Mouse (Mus musculus): ENCODE data around the gene Nckipsd. TPM values are rescaled to one million over a fixed set of nuclear protein-coding genes. Genes with fewer than 3 reads are reported as not detected.
A peak's percentile ranks its signal among the peaks of the same experiment; 100 is the strongest.

Nckipsd gene
- total RNA-seq (2021), result 1 to 10 TPM; 7.9 to 8.3 TPM

DNA sequence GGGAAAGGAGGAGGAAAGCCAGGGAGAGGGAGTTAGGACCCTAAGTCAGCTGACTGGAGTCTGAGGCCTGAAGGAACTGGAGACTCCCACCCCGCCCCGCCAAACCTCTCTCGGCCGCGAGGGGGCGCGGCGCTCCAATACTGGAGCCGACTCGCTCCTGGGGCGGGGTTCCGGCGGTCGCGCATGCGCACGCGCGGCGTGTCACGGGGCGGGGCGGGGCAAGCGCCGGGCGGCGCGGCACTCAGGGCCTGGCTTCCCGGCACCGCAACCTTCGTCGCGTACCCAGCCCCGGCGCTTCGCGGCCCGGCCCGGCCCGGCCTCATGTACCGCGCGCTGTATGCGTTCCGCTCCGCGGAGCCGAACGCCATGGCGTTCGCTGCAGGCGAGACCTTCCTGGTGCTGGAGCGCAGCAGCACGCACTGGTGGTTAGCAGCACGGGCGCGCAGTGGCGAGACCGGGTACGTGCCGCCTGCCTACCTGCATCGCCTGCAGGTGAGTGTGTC, at the start of gene Nckipsd:
Gene Nckipsd, plus strand, starts transcription at position 206 of the 503 bp plus-strand sequence.
- DNase-seq (ENCODE audit: low spot score), result peak; percentile 85
- intact Hi-C loops (cut with DNase I), result loop anchor here (2.0 to 5.0 kb wide), 3 partner anchors 19 to 129 kb away; partner anchors contain the start of genes Celsr3 and Uqcrc1

DNA sequence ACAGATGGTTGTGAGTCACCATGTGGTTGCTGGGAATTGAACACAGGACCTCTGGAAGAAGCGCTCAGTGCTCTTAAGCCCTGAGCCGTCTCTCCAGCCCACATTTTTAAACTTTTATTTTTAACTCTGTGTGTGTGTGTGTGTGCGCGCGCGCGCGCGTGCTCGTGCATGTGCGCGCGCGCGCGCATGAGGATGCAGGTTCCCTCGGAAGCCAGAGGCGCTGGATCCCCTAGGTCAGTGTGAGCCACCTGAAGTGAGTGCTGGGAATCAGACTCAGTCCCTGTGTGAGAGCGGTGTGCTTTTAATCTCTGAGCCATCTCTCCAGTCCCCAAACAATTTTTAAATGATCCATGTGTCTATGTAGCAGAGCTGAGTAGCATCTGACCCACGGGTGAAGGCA, 49.0 kb upstream of the Nckipsd start:
- DNase-seq (ENCODE audit: low spot score), result no peak
- intact Hi-C loops (cut with DNase I), result no loop called here

DNA sequence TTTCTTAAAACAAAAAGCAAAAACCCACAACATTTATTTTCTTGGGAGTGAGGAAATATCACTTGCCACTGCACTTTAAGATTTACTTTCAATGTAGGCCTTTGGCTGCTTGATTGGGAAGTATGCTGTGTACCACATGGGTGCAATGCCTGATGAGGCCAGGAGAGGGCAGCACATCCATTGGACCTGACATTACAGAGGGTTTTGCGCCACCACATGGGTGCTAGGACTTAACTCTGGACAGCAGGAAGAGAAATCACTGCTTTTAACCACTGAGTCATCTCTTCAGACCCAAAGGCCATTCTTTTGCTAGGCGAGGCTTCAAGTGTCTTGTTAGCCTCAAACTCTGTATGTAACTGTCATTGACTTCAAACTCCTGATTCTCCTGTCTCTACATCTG, 48.4 kb upstream of the Nckipsd start:
- DNase-seq (ENCODE audit: low spot score), result no peak
- intact Hi-C loops (cut with DNase I), result no loop called here

DNA sequence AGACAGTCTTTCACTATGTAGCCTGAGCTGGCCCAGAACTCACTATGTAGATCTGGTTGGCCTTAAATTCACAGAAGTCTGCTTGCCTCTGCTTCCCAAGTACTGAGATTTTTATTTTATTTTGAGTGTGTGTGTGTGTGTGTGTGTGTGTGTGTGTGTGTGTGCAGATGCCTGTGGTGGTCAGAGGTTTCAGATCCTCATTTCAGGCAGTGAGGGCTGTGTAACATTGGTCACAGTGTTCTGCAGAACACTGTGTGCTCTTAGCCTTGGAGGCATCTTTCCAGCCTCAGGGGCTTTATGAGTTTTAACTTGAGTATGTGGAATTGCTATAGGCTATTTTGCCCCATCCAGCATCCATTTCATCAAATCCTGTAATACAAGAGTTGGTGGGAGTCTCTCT, 46.6 kb upstream of the Nckipsd start:
- intact Hi-C loops (cut with DNase I), result no loop called here
- no peak for DNase-seq (ENCODE audit: low spot score)

DNA sequence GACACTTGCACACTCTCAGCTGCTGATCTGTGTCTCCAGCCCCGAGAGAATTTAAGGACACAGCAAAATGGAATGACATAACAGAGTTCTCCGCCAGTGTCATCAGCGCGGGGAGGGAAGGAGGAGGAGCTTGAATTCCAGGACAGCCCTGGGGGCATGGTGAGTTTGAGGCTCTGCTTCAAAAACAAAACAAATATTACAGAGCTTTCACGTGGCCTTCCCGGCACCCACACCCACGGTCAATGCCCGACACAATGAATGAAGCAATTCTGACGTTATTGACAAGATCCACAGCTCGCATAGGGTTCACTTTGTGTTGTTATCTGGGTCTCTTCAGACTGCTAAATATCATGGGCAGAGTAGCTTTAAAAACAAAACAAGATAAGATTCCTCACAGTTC, 43.2 kb upstream of the Nckipsd start:
- DNase-seq (ENCODE audit: low spot score), result no peak
- intact Hi-C loops (cut with DNase I), result no loop called here

DNA sequence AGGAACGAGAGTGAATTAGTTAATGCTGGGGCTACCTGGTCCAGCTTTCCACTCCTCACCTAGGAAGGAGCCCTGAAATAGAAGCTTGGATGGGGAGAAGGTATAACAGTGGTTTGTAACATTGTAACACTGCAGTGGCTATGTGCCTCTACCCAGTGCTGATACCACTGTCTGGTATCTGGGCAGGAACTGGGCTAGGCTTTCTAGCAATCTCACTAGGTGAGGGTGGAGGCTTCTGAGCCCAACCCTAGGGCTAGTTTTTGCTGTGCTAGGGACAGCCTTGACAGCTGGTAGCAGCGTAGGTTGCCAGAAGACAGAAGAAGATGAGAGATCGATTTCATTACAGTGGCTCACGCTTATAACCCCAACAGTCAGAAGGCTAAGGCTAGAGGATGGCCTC, 31.6 kb upstream of the Nckipsd start:
- intact Hi-C loops (cut with DNase I), result no loop called here
- no peak for DNase-seq (ENCODE audit: low spot score)

DNA sequence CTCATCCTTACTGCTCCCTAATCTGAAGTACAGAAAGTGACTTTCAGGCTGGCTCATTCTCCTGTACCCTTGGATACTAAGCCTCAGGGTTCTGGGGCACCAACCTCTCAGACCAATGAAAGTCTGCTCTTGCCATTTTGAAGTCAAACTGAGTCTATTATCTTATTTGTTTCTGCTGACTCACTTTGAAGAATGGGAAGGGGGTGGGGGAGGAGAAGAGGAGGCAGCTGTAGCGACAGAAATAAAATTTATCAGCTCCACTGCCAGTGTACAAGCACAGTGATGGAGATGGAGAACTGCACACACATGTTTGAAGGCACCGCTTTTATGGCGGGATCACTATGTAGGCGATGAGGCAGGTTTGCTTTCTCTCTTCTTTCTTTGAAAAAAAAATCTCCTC, 30.9 kb upstream of the Nckipsd start:
- no peak for DNase-seq (ENCODE audit: low spot score)
- intact Hi-C loops (cut with DNase I), result no loop called here

DNA sequence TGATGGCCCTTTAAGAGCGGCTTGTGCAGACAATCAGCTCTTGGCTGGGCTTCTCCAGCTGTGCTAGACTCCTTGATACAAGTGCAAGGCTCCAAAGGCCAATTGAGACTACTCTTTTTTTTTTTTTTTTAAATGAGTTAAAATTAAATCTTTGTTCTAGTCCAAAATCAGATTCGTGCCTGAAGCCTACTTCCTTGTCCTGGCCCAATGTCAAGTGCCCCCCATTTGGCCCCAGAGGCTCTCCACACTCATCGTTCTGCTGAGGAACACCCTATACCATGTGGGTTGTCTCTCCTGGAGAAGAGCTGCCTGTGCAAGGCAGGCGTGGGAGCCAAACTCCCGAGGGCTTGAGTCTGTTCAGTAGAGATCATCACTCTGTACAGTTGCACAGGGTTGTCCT, 27.2 kb upstream of the Nckipsd start:
- intact Hi-C loops (cut with DNase I), result no loop called here
- DNase-seq (ENCODE audit: low spot score), result no peak

DNA sequence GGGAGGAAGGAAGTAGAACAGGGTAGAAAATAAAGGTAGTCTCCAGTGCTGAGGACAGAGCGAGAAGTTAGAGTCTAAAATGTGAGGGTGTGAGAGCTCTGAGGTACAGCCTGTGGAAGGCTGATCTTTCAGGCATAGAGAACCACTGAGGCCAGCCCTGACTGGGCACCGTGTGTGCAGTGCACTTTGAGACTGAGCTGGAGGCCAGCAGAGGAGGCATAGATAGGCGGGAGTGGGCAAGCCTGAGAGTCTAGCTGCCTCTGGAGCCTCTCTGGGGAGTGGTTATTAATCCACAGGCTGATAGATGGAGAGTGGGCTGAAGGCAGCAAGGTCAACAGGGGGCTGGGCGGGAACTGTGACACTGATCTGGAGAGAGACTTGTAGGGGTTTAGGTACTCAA, 26.3 kb upstream of the Nckipsd start:
- intact Hi-C loops (cut with DNase I), result no loop called here
- DNase-seq (ENCODE audit: low spot score), result no peak

DNA sequence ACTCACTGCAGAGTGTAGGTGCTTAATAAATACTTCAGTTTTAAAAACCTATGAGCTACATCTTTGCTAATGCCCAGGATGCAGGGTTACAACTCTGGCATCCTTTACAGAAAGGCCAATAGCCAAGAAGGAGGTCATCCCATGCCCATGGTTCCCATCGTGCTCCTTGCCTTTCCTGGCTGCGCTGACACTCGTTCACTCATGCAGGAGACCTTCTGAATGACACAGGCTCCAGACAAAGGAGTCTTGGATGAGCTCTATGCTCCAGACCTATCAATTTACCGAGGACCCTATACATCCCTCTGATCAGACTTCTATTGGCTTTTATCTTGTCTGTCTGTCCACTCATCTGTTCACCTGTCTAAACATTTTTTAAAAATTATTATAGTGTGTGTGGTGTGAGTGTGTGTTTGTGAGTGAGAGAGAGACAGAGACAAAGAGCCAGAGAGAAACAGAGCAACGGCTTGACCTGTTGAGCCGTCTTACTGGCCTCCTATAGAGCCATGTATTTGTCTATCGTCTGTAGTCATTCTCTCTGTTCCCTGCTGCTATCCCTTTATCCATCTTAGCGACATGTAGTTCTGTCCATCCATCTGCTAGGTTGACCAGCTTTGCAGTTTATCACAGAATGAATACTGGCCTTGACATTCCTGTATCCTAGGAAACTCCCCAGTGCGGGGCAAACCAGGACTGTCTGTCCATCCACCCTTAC, 25.2 kb upstream of the Nckipsd start:
- intact Hi-C loops (cut with DNase I), result no loop called here
- no peak for DNase-seq (ENCODE audit: low spot score)

DNA sequence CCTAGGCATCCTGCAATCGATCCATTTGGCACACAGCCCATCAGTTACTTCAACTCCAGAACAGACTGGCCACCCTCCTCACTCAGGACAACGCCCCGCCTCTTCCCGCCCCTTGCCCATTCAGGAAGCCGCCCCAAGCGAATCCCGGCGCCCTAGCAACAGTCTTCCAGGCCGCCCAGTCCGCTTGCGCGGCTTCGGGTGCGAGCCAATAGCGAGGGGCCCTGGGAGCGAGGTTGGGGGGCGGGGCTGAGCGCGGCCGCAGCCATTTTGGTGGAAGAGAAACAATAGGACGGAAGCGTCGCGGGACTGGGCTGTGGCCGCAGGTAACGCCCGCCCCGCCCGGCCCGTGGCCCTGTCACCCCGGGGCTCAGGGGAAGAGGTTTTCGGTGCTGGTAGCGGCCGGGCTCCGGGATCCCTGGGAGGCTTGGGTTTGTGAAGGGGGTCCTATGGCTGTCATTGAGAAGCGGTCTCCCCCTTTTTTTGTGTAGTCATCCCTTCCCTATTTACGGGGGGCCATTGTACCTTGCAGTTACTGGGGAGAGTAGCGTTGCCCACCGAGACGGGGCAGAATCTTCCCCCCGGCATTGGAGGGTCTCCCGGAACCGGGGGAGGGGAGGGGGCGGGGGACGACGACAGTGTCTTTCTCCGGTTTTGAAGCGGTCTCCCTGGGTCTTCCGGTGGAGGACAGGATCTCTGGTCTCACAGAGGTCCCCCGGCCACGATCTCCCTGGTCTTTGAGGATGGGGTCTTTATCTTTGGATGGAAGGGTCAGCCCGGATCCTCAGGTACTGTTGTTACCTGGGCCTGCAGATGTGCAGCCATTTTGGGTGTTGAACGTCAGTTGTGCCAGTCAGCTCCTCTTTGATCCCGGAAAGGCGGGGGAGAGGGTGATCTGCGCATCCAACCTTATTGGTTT, 24.4 kb upstream of the Nckipsd start, which contains the start of gene Ip6k2:
Gene Ip6k2, plus strand, starts transcription at position 249 of the 916 bp plus-strand sequence.
- DNase-seq (ENCODE audit: low spot score), result peak; percentile 93
- intact Hi-C loops (cut with DNase I), result no loop called here

DNA sequence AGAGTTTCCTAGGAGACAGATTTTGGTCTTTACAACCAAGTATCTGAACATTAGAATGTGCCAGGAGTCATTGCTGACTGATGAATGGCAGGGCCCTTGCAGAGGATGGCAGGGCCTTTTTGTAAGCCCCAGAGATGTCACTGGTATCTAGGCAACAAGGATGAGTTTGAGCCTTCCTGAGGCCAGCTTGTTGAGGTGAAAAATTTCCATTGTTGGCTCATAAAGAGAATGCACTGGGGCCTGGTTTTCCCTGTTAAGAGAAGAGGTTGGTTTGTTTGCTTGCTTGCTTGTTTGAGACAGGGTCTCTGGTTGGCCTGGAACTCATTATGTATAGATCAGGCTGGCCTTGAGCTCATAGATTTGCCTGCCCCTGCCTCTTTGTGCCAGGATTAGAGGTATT, 22.8 kb upstream of the Nckipsd start:
- intact Hi-C loops (cut with DNase I), result no loop called here

DNA sequence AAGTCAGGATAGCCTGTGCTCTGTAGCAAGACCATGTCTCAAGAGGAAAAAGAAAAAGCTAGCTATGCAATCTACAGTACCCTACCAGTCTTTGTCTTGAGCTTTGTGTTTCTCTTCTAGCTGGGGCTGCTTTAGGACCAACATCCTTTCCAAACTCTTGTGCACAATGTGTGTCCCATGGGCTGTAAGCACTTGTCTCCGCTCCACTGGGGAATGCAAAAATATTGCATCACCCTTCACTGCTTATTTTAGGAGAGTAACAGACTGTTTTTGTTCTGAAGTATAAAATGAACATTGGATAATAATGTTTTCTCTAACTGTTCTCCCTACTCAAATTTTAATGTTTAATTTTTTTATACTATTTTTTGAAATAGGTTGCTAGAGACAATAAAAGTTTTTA, 21.7 kb upstream of the Nckipsd start:
- no peak for DNase-seq (ENCODE audit: low spot score)
- intact Hi-C loops (cut with DNase I), result no loop called here

More for the DNA sequence above, 22.8 kb upstream of the Nckipsd start:
- no peak for DNase-seq (ENCODE audit: low spot score)

DNA sequence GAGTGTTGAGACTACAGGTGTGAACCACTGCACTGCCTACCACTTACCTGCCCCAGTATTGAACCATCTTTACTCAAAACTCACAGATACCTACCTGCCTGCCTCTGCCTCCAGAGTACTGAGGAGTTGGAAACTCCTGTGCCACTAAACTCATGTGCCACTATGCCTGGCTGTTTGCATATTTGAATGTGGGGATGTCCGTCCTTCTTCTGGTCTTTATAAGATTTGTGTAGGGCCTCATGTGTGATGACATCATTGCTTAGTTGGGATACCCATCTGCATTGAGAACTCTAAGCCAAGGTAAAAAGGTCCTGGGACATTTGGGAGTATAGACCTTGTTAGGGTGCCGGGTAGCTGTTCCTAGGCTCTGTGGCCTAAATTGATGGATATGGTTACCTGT, 21.1 kb upstream of the Nckipsd start:
- intact Hi-C loops (cut with DNase I), result no loop called here
- no peak for DNase-seq (ENCODE audit: low spot score)

DNA sequence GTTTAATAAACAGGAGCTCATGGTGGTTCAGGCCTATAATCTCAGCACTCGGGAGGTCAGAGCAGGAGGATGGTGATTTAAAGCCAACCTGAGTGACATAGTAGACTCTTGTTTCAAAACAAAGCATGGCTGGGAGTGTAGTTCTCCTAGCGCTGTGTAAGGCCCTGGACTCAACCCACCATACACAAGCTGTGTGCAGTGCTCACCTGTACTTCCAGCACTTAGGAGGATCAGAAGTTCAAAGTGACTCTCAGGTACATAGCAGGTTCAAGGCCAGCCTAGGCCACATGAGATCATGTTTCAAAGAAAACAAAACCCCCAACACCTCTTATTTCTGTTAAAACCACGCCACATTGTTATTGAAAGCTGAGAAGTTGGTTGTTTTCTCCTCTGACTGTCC, 19.5 kb upstream of the Nckipsd start:
- DNase-seq (ENCODE audit: low spot score), result no peak
- intact Hi-C loops (cut with DNase I), result no loop called here

DNA sequence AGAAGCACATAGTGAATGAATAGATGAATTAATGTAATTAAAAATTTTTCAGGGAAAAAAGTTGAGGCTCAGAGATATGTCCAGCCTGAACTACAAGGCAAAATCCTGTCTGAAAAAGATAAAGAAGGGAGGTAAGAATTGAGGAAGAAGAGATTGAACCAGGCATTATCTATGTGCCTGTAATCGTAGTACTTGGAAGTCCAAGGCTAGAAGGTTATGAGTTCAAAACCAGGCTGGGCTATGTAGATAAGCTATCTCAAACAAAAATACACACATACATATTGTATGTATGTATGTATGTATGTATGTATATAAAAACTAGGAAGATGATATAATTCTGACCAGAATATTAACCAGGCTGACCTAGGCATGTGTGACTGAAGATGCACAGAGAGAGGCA, 15.9 kb upstream of the Nckipsd start:
- no peak for DNase-seq (ENCODE audit: low spot score)
- intact Hi-C loops (cut with DNase I), result no loop called here

DNA sequence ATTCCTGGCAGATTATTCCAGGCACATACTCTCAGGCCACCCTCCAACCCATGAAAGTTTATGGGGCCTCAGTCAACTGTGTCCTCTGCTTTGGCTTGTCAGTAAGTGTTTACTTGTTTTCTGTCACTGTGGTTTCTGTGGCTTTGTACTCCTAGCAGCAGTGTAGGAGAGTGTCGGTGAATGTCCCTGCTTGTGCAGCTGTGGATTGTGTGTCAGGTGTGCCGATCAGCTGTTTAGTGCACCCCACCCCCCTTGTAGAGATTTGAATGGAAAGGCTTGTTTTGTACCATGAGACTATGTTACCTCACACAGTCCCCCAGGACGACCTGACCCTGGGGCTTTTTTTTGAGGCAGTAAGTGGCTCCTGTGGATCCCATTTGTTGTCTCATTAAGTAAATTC, 15.4 kb upstream of the Nckipsd start:
- no peak for DNase-seq (ENCODE audit: low spot score)
- intact Hi-C loops (cut with DNase I), result no loop called here

DNA sequence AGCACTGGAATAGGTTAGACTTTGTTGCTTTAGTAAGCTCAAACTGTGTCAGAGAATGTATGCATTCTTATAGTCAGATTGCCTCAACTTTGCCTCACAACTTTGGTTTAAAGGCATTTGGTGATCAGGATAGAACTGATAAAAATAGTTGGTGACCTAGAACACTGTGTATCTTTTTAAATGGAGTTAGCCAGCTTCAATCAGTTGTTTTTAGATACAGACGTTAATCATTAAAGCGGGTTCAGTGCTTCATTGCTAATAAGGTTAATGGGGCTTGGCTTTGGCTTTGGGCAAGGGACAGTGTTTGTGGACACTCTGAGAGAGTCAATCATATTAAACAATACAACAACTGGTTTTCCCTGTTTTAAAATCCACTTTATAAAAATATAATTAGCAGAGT, 12.9 kb upstream of the Nckipsd start:
- intact Hi-C loops (cut with DNase I), result no loop called here
- DNase-seq (ENCODE audit: low spot score), result no peak

DNA sequence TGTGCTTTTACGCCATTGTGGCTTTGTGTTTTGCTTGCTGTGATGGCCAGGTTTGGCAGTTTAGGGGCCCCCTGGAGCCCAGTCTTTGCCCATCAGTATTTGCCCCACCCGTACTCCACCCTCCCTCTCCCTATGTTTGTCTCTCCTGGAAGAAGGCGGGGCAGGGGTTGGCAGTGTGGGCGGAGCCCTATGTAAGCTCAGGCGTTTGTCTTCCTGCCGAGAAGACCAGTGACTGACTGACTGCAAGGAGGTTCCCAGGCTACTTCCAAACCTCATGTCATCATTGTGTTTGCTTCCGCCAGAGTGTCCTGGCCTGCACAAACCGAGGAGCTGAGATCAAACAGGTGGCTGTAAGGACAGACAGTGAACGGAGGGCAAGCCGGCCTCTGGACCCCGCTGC, 12.4 kb upstream of the Nckipsd start:
- DNase-seq (ENCODE audit: low spot score), result peak; percentile 39
- intact Hi-C loops (cut with DNase I), result no loop called here

DNA sequence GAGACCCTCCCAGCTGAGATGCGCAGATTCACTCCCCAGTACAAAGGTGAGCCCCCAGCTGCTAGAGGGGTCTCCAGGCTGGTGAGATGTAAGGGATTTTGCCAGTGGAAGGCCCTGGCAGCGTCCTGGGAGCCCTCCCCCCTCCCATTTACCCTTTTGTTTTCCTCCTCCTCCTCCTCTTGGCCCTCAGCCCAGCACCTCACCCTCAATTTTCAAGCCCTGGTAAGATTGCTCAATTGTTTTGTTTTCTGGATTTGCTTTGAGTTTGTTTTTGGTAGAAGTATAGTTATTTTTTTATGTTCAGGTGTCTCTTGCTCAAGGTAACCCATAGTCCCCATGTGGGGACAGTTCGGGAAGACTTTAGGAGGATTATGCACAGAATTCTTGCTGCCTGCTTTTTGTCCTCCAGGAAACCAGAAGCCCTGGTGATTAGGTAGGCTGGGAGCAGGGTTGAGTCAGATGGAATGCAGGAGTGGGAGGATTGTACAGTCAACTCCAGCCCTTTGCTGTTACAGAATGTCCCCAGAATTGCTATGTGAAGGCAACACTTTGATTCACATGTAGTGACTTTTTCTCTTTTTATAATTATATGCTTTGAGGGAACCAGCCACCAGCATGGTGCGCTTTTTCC, 11.7 kb upstream of the Nckipsd start:
- no peak for DNase-seq (ENCODE audit: low spot score)
- intact Hi-C loops (cut with DNase I), result no loop called here

DNA sequence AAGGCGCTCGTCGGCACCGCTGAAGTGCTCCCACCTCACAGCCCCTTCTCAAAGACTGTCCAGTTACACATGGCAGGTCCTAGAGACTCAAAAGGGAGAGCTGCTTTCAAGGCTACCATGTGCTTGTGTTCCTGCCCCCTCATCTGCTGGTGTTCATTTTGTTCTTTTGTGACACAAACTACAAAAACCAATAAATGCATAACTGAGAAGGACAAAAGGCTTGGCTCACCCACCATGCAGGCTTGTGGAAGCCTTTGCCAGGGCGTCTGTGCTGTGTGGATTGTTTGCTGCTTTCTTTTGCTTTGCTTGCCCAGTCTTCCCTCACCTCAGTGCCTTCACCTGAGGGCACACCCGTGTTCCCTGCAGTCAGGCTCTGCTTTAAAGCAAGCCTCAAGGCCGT, 10.7 kb upstream of the Nckipsd start:
- intact Hi-C loops (cut with DNase I), result no loop called here
- DNase-seq (ENCODE audit: low spot score), result no peak
